Mouse (Mus musculus) myocyte (in vitro differentiated cells): ENCODE measurements around the gene Stra6.

Experiments
- E2F4 ChIP-seq: IDR thresholded peaks from one replicate; pipeline ENCODE4 v1.6.1; 2011; ENCODE audit warnings: mild to moderate bottlenecking, control low read depth, moderate library complexity; ENCODE audit not compliant: insufficient read depth
- MAX ChIP-seq: IDR thresholded peaks from one replicate; pipeline ENCODE4 v1.6.1; 2011; ENCODE audit warnings: low read depth, mild to moderate bottlenecking, control low read depth
- MYOD1 ChIP-seq, 3 experiments: IDR thresholded peaks; one replicate each; pipeline ENCODE4 v1.6.1; 2011; ENCODE audit warnings: control low read depth in 2 of 3, low read depth in 2 of 3, mild to moderate bottlenecking in 2 of 3, moderate library complexity in 1 of 3; ENCODE audit not compliant: insufficient read length in 2 of 3, control insufficient read depth in 1 of 3
- POLR2A ChIP-seq: IDR thresholded peaks from one replicate; pipeline ENCODE4 v1.6.1; 2011; ENCODE audit warnings: low read depth, mild to moderate bottlenecking, control low read depth, moderate library complexity; ENCODE audit not compliant: insufficient read length
- POLR2AphosphoS2 ChIP-seq: IDR thresholded peaks from one replicate; pipeline ENCODE4 v1.6.1; 2011; ENCODE audit warnings: low read depth, control low read depth; ENCODE audit not compliant: insufficient read length

GRCm38 (mm10) chr9:58043496-58044017 is 20.0 kb upstream of the Stra6 start:
- TF ChIP-seq POLR2A (no peak), MYOD1 (IDR thresholded peaks at IDR 0.05; ENCODE audit: control insufficient read depth in 1 of 3, insufficient read length in 2 of 3, low read depth in 2 of 3) (peak in 1 of 3 experiments; percentile 6), E2F4 (no peak), POLR2AphosphoS2 (no peak), MAX (no peak)
